Mouse (Mus musculus) layer of hippocampus, adult 18-20 months (tissue): ENCODE measurements at regions not wholly inside any gene's neighbourhood (a gene's known extent, or its start where the extent isn't known, plus 50 kb on each side); places are given as distances from the start of the nearest gene placed in this dataset.

Experiments
- DNase-seq, 2 experiments: peaks; one replicate each; pipeline ENCODE4 v3.0.0; 2022; ENCODE audit warnings: low spot score in 2 of 2

DNA sequence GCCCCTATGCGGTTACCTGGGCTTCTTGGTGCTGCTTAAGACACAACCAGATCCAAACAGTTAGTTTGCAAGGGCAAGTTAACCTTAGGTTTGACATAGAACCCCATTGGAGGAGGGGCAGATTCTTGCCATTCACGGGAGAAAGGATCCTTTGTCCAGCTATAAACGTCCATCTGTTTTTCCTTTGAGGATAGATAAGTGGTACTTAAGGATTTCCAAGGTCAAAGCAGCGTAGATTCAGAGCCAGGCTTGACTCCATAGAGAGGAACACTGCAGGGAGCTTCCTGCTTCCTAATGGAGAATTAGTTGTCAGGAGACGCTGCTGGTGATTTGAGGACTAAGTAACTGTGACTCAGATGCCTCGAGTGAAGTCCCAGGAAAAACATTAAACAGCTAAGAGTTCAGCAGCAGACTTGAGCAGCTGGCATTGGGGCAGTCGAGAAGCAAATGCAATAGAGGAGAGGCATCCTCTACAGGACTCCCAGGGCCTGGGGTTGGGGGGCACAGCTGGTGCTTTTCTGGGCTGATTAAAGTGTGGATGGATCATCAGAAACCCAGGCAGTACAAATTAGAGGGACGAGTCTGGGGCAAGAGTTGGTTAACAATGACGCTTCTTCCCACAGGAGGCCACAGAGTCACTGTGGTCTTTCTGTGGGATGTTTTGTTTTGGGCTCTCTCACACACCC lies 322.8 kb downstream of the Med10 start:
- DNase-seq: no peak

DNA sequence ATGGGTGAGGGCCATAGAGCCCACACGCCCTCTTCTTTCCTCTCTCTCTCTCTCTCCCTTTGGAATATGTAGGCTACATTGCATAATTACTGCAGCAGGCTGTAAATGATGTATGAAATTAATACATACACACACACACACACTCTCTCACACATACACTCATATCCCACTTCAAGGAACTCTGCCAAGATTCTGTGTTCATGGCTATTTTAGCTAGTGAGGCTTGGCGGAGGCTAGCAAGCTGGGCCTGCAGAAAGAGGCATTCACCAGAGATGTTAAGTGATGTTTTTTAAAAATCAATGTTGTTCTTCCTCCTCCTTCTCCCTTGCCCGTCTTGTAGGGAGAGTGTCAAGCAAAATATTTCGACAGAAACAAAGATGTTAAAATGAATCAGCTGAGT lies 325.1 kb downstream of the Med10 start:
- DNase-seq: no peak

DNA sequence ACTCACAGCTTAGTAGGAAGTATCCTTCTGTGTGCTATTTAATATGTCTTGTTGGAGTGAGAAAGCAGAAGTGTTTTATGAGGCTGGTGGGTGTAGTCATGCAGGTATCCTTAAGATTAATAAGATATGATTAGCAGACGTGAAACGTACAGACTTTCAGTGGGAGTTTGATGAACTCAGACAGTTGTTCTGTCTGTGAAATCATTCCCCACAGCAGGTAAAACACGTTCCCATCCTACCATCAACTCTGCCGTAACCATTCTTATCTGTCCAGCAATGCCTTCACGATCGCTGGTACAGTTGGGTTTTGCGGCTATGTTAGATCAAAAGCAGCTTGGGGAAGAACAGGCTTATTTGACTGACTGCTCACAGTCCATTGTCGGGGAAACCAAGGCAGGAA lies 332.3 kb downstream of the Med10 start:
- DNase-seq: no peak

DNA sequence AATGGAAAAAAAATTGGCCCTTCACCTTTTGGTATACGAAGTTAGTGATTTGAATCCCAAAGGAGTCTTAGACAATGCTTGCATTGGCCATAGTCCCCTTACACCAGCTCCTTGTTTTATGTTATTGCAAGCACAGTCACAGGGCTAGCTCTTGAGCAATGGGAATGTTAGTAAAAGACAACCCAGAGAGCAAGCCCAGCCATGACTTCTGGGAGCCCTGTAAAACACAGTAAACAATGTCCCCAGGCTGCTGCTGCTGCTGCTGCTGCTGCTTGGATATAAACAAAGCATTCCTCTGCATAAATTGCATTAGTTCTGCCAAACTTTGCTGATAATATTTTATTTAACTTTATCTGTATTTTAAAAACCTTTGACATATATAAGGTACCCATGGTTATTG lies 334.0 kb downstream of the Med10 start:
- no peak for DNase-seq

DNA sequence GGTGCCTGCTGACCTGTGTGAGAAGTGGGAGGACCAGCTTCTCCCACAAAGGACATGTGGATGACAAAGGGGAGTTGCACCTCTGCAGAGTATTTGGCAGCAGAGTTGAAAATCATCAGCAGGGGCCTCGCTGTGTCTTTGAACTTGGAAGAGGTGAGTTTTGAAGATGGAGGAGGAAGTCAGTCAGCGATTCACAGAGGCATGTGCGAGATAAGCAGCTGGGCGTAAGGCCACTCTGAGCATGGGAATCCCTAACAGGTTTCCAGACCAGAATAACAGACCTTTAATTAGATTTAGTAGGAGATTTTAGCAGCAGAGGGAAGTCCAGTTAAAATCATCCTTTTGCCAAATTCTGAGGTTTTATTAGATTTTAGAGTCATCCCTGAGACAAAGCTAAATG lies 342.3 kb downstream of the Med10 start:
- no peak for DNase-seq

DNA sequence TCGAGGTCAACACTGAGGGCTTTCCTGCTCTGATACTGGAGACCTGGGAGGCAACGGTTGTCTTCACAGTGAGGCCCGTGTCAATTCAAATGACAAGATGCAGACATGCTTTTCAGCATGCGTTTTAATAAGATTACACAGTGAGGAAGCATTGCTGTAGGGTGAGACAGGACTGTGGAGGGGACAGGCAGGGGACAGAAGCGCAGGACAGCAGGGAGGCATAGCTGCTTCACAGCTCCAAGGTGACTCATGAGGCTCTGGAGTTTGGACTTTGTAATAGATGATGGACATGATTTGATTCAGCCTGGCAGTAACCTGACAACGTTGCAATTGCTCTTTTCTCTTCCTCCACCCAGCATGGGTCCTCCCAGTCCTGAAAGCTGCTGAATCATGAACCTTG lies 343.3 kb downstream of the Med10 start:
- no peak for DNase-seq

DNA sequence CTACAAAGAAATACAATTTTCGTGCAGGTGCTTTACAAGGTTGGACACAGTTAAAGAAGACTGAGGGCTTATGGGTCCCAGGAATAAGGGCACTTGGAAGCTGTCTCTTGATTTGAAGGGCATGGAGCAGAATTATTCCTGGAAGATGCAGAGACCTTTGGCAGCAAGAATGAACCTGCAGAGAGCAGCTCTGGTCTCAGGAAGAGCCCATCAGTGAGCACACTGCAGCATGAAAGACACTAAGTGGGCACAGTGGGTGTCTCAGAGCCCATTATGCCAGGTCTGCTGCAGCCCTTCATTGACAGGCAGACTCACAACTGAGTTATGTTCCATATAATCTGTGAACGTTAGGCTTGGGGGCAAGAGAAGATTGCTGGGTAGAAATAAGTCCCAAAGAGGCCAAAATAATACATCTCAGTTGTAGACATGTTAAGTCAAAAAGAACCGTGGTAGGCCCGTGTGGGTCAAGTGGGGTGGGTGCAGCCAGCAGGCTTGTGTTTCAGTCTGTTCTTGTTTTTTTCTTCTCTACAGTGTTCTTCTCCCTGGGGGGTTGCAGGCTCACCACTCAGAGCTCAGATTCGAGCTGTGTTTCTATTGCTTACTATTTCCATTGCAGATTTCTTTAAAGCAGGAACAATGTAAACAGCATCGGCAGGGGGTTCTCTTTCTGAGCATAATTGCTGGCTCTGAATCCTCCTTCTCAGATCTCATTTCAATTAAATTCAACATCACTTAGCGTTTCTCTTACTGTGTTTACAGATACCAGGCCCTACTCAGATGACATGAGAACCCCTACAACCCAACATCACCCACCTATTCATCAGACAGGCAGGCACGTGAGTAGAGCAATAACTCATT lies 347.1 kb downstream of the Med10 start:
- no peak for DNase-seq

DNA sequence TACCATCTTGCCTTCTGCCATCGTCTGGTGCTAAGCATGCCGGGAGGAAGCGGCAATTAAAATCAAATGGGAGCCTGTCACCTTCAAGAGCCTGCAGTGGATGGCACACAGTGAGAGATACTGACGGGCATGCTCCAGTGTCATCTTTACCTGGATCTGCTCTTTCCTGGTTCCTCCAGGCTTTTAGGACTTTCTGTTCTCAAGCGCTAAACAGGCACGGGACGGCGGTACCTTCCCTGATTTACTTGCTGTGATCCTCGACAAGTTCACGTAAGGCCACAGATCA lies 347.6 kb downstream of the Med10 start:
- no peak for DNase-seq

DNA sequence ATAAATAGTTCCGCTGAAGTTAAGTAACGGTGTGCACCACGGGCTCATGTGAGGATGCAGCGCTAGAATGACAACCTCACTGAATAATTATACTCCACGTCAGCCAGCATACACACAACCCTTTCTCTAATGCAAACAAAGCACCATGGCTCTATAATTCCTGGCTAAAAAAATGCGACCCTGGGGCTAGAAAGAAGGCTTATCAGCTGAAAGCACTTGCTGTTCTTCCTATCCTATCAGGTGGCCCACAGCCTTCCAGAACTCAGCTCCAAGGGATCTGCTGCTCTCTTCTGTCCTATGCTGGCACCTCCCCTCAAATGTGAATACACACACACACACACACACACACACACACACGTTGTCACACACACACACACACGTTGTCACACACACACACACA lies 350.9 kb downstream of the Med10 start:
- no peak for DNase-seq

DNA sequence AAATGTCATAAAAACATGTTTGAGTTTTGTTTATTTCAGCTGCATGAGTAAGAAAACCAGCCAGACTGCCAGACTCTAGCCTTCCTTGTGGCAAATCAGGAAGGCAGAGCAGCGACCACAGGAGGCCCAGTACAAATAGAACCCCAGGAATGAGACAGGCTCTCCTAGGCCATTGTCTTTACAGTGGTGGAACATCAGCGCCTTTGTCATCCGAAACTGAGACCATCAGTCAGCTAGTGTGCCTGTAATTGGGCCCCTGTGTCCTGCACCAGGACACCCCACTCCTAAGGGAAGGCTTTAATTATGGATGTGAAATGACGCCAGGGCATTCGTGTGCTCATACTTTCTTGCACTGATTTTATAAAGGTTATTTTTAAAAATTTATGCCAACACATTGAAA lies 353.4 kb downstream of the Med10 start:
- no peak for DNase-seq

DNA sequence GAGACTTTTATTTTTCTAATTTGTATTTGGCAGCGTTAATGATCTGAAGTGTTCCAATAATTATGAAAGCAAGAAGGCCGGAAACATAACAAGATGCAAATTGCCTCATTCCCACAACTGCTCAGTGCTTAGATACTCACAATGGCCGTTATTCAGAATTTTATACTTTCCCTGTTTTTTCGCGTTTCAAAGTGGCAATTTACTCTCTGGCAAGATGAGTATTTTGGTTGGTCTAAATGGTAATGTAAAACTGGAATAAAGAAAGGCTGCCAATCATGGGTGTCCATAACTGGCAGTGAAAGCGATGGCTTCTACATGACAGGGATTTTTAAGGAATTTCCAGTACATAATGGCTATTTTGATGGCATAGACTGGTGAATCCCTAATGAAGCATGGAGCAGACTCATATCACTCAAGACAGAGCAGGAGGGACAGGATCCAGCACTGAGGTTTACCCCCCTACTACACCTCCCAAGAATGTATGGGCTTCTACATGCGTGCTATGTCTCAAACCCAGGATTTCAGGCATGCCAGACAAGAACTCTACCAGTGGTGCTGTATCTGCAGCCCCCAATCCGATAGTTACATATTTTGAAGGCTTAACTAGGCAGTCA lies 354.9 kb downstream of the Med10 start:
- DNase-seq: no peak

DNA sequence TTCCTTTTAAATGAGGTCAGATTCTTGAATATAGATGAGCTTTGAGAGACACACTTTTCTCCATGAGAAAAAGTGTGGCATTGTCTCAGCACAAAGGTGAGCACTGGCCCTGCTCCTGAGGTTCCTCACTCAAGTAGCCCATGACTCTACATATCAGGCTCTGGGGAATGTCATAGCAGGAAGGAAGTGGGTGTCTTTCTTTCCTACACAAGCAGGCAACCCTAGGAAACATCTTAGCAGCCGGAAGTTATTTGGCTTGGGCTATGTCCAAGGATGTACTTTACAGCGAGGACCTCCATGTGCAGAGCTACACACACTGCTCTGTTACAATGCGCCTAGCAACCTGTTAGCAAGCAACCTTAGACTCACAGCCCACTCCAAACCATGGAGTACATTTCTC lies 356.9 kb downstream of the Med10 start:
- no peak for DNase-seq

DNA sequence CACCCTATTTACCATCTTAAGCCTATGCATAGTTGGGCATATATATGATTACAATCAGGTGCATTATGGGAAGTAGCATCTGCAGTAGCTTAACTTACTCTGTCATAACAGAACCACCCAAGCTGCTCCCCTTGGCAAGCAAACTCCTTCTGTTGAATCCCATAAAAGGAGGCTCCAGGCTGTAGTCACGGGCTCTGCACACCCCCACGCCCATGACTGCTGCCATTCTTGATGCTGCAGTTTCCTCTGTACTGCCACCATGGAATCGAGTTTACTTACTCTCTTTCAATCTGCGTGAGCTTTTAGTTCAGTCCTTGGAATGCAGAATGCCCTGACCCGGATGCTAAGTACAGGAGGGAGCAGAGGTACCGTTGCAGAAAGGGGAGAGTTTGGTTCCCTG lies 357.4 kb downstream of the Med10 start:
- peak; percentile 67 to 78 for DNase-seq

DNA sequence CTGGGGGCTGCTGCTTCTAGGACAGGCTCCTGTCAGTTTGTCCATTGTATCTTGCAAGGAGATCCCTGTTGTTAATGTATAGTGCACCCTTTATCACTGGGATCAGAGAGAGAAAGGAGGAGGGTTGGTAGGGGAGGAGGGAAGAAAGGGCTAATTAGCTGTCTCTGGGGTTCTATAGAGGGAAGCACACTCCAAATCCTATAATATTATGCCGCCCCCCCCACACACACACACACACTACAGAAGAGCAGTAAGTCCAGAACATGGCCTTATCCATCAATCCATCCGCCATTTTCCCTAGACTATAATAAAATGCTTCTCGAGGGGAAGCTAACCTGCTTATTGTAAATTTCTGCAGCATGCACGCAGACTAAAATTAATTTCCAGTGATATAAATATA lies 359.9 kb downstream of the Med10 start:
- no peak for DNase-seq

DNA sequence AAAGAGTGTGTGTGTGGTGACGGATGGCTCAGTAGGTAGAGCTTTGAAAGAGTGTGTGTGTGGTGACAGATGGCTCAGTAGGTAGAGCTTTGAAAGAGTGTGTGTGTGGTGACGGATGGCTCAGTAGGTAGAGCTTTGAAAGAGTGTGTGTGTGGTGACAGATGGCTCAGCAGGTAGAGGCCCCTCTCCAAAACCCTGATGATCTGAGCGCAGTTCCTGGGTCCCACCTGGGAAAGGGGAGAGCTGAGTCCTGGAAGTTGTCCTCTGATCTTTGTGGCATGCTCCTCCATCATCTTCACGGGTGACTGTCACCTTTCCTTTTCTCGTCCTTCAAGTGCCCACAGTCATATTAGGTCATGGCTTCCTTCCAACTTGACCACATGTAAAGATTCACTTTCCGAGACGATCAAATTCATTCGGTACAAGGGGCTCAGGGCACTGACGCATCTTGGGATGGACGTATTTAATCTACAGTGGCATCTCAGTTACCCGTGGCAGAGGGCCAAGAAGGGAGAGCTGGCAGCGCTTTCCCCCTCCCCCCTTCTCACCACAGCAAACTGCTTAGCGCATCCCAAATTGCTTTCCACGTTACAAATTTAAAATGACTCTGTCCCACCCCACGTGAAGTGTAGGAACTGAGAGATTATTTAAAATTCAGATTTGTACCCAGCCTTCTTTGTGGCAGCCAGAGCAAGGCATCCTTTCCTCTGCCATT lies 363.5 kb downstream of the Med10 start:
- no peak for DNase-seq

DNA sequence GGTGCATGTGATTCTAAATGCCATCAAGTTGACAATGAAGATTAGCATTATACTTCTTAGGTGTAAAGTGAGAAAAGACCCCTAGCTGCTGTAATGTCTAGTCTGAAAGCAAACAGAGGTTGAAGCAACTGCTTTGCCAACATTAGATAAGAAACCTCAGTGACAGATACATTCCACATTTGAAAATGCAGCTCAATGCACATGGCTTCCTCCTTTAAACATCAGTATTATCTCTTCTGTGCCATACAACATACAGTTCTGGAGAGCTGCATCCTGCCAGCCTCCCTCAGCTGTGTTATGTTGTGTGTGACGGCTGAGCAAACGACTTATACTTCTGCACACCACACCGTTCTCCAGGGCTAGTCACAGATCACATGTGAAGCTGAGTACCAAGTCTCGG lies 365.6 kb downstream of the Med10 start:
- DNase-seq: no peak

DNA sequence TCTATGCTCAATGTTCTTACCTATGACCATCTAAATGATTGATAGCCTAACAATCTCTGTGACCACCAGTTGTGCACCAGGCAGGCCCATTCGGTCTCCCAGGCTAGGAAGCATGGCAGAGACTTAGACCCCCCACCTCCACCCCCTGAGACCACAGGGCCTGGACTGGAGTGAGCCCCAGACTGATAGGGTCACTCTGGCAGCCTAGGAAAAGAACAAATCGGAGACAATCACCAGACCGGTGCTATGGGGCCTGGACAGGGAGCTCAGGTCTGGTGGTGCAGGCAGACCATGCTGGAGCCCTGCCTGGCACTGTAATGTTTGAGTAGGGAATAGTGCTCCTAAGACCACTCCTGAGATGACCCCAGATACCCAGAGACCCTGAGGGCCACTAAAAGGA lies 366.7 kb downstream of the Med10 start:
- DNase-seq: no peak

DNA sequence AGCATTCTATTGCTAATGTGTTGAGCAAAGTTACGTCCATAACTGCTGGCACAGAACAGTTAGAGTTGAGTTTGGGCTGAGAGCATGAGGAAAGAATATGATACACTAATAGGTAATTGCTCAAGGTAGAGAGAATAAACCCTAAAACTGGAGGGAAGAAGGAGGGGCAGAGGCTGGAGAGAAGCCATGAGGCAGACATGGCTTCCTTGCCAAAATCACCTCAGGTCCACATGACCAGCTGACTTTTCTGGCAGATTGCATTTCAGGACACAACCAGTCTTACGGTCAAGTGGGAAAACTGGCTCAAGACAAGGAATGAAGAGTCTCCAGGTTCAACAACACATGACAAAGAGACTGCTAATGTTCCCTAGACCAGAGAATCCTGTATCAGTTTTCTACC lies 374.9 kb downstream of the Med10 start:
- DNase-seq: no peak

DNA sequence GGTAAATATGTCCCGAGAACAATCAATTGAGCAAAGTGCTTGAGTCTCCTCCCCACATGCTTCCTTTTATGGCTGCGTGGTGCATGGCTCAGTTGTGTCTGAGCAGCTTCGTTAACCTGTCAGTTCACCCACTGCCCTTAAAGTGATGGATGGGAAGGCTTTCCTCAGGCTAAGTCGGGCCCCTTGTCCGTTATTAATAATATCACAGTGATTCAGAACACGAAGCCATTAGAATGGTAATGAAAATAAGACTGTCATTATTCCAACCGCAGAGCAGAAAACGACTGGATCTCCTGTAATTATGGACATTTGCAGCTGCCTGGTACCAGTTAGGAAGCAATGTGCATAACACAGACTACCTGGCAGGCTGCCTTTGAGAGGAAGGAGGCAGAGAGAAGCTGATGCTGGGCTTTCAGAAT lies 375.9 kb downstream of the Med10 start:
- DNase-seq: no peak

DNA sequence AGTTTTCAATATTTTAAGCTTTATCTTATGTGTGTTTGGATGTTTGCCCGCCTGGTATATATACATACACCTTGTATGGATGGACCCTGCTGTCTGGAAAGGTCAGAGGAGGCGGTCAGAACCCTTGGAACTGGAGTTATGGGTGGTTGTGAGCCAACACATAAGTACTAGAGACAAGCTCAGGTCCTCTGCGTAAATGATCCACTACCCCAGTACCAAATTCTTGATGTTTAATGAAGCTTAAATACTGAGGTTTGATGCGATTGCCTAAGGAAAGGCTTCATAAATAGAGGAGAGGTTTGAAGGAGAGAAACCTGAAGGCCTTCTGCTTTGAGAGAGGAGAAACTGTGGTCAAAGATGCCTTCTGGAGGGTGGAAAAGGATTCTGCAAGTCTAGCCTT lies 388.8 kb downstream of the Med10 start:
- no peak for DNase-seq

DNA sequence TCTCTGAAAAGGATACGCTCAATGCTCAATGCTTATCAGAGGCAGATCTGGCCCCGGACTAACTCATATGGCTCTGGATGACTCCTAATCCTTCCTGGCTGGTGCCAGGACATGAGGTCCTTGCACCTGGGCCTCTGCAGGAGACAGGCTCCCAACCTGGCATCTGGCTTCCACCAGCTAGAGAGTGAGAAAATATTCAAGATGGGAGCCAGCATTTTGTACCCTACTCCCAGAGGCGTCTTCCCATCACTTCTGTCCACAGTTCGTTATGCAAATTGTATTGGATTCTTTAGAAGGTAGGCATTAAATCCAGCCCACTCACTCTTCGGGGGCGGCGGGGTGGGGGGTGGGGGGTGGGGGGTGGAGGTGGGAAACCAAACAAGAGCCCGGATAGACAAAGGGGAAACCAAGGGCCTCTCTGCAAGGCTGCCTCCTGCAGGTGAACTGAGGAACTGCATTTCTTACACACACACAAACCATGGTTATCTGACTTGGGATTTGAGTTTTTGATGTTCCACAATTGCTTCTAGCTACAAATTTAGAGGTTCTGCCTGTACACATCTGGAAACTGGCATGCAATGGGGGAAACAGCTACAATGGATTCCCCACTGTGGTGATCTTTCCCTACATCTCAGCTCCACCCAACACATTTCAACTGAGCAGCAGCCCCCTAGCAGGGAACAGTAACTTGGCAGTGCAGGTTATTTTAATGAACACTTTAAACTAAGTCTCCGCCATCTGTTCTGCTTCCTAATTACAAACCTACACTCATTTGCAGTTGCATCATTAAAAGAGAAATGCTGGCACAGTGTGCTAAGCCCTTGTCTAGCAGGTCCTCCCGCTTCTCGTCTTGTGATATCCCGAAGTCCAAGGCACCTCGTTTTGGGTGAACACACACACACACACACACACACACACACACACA lies 390.2 kb downstream of the Med10 start:
- DNase-seq: peak; percentile 36 to 81
